Mouse (Mus musculus): ENCODE results near the gene Vmn1r81. TPM values are rescaled to one million over a fixed set of nuclear protein-coding genes. Genes with fewer than 3 reads are reported as not detected.

The Vmn1r81 gene
- total and polyA plus RNA-seq, 3 experiments: not detected

DNA sequence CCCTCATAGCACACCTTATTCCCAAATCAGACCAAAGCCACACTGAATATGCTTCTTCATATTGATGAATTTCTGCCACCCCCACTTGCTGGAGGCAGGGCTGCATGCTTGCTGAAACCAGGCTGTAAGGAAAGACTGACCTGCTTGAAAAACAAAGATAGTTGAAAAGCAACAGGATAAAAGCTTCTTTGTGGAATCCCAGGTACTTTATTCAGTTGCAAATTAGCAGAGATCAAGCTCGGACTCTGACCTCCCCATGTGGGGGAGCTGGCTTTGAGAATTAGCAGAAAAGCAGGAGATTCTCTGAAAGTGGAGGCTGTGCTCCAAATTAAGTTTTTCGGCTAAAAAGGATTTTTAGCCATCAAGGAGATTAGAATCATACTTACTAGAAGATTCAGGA is 63.9 kb downstream of the Vmn1r81 start:
- Histone ChIP-seq H3K36me3 (ENCODE audit: control insufficient read depth in 1 of 2, insufficient read depth in 2 of 2, low read length in 2 of 2) (no peaks in the 10 kb centered on the region), H3K27ac (ENCODE audit: control insufficient read depth, low read depth, low read length) (no peak overlapping the region), H3K4me1 (ENCODE audit: control insufficient read depth in 1 of 2, insufficient read depth in 2 of 2, low read length in 2 of 2) (no peaks in the 10 kb centered on the region), H3K4me3 (ENCODE audit: control insufficient read depth in 1 of 2, insufficient read depth in 1 of 2, low read depth in 2 of 2, low read length in 2 of 2) (no peak overlapping the region), H3K9me3 (replicated peaks; ENCODE audit: insufficient read depth, low read length) (no peaks in the 10 kb centered on the region), H3K9ac (ENCODE audit: control insufficient read depth, low read depth, low read length, poor library complexity, severe bottlenecking) (no peak overlapping the region), H3K27me3 (ENCODE audit: control insufficient read depth in 1 of 2, insufficient read depth in 2 of 2, low read length in 2 of 2) (no peaks in the 10 kb centered on the region), H3K79me2 (ENCODE audit: control insufficient read depth, insufficient read depth, low read length, poor library complexity) (no peaks in the 10 kb centered on the region)
- TF ChIP-seq ELF1 (IDR thresholded peaks at IDR 0.05; ENCODE audit: low read depth, low read length): no peak
- no peak for TF ChIP-seq ZKSCAN1 (IDR thresholded peaks at IDR 0.05; ENCODE audit: low read depth, low read length)
- TF ChIP-seq MYB (IDR thresholded peaks at IDR 0.05; ENCODE audit: low read depth, low read length): no peak
- no peak for TF ChIP-seq CHD2 (IDR thresholded peaks at IDR 0.05; ENCODE audit: low read length)
- no peak for TF ChIP-seq GABPA (IDR thresholded peaks at IDR 0.05; ENCODE audit: low read depth, low read length)
- no peak for TF ChIP-seq USF2 (IDR thresholded peaks at IDR 0.05; ENCODE audit: borderline replicate concordance in 1 of 2, insufficient read depth in 1 of 2, low read depth in 1 of 2, low read length in 2 of 2)
- TF ChIP-seq MXI1 (IDR thresholded peaks at IDR 0.05; ENCODE audit: low read depth, low read length): no peak
- TF ChIP-seq TBP (IDR thresholded peaks at IDR 0.05; ENCODE audit: low read depth, low read length): no peak
- no peak for TF ChIP-seq POLR2A (IDR thresholded peaks at IDR 0.05; ENCODE audit: control insufficient read depth in 1 of 2, insufficient read depth in 1 of 2, low read depth in 1 of 2, low read length in 2 of 2, poor library complexity in 1 of 2)
- no peak for TF ChIP-seq TAL1 (IDR thresholded peaks at IDR 0.05; ENCODE audit: low read length)
- no peak for TF ChIP-seq MAZ (IDR thresholded peaks at IDR 0.05; ENCODE audit: low read depth, low read length)
- no peak for DNase-seq (ENCODE audit: low read depth, low spot score)

Other genes starting within 250 kb of the Vmn1r81 start
- gene Vmn1r77, start 231.5 kb downstream of the Vmn1r81 start, total RNA-seq (2012; rRNA removed): not detected in 2 replicates
- gene Vmn1r77, start 231.5 kb downstream of the Vmn1r81 start, polyA plus RNA-seq (2012; ENCODE audit: insufficient read depth in 1 of 2, insufficient read length in 2 of 2, low read depth in 1 of 2, low replicate concordance in 2 of 2, missing spikeins in 1 of 2): not detected
- not detected in 2 replicates for gene Vmn1r78, start 118.0 kb downstream of the Vmn1r81 start, total RNA-seq (2012; rRNA removed)
- gene Vmn1r78, start 118.0 kb downstream of the Vmn1r81 start, polyA plus RNA-seq (2012; ENCODE audit: insufficient read depth in 1 of 2, insufficient read length in 2 of 2, low read depth in 1 of 2, low replicate concordance in 2 of 2, missing spikeins in 1 of 2): not detected
- gene Vmn1r79, start 97.0 kb downstream of the Vmn1r81 start, total RNA-seq (2012; rRNA removed): not detected in 2 replicates
- not detected for gene Vmn1r79, start 97.0 kb downstream of the Vmn1r81 start, polyA plus RNA-seq (2012; ENCODE audit: insufficient read depth in 1 of 2, insufficient read length in 2 of 2, low read depth in 1 of 2, low replicate concordance in 2 of 2, missing spikeins in 1 of 2)
- gene Vmn1r80, start 79.0 kb downstream of the Vmn1r81 start, total RNA-seq (2012; rRNA removed): not detected in 2 replicates
- not detected for gene Vmn1r80, start 79.0 kb downstream of the Vmn1r81 start, polyA plus RNA-seq (2012; ENCODE audit: insufficient read depth in 1 of 2, insufficient read length in 2 of 2, low read depth in 1 of 2, low replicate concordance in 2 of 2, missing spikeins in 1 of 2)
- gene Vmn1r82, start 32.2 kb upstream of the Vmn1r81 start, total RNA-seq (2012; rRNA removed): not detected in 2 replicates
- gene Vmn1r82, start 32.2 kb upstream of the Vmn1r81 start, polyA plus RNA-seq (2012; ENCODE audit: insufficient read depth in 1 of 2, insufficient read length in 2 of 2, low read depth in 1 of 2, low replicate concordance in 2 of 2, missing spikeins in 1 of 2): not detected
- not detected in 2 replicates for gene Vmn1r83, start 61.2 kb upstream of the Vmn1r81 start, total RNA-seq (2012; rRNA removed)
- not detected for gene Vmn1r83, start 61.2 kb upstream of the Vmn1r81 start, polyA plus RNA-seq (2012; ENCODE audit: insufficient read depth in 1 of 2, insufficient read length in 2 of 2, low read depth in 1 of 2, low replicate concordance in 2 of 2, missing spikeins in 1 of 2)
- not detected in 2 replicates for gene Vmn1r84, start 101.0 kb upstream of the Vmn1r81 start, total RNA-seq (2012; rRNA removed)
- not detected for gene Vmn1r84, start 101.0 kb upstream of the Vmn1r81 start, polyA plus RNA-seq (2012; ENCODE audit: insufficient read depth in 1 of 2, insufficient read length in 2 of 2, low read depth in 1 of 2, low replicate concordance in 2 of 2, missing spikeins in 1 of 2)
- gene Zfp551, start 154.5 kb upstream of the Vmn1r81 start, total RNA-seq (2012; rRNA removed): not detected in 2 replicates
- gene Zfp551, start 154.5 kb upstream of the Vmn1r81 start, polyA plus RNA-seq (2012; ENCODE audit: insufficient read depth in 1 of 2, insufficient read length in 2 of 2, low read depth in 1 of 2, low replicate concordance in 2 of 2, missing spikeins in 1 of 2): not detected
- 3.0 and 3.1 TPM in 2 replicates for gene Zfp606, start 210.0 kb upstream of the Vmn1r81 start, total RNA-seq (2012; rRNA removed)
- gene Zfp606, start 210.0 kb upstream of the Vmn1r81 start, polyA plus RNA-seq (2012; ENCODE audit: insufficient read depth in 1 of 2, insufficient read length in 2 of 2, low read depth in 1 of 2, low replicate concordance in 2 of 2, missing spikeins in 1 of 2): 1 to 10 TPM in 1 of 2 experiments, not detected in 1; 2.5 TPM
- gene 2900092C05Rik, start 244.2 kb upstream of the Vmn1r81 start, total RNA-seq (2012; rRNA removed): not detected in 2 replicates
- gene 2900092C05Rik, start 244.2 kb upstream of the Vmn1r81 start, polyA plus RNA-seq (2012; ENCODE audit: insufficient read depth in 1 of 2, insufficient read length in 2 of 2, low read depth in 1 of 2, low replicate concordance in 2 of 2, missing spikeins in 1 of 2): not detected

Measured in MEL (cell line).